Mouse (Mus musculus) kidney, postnatal 36 days (tissue): ENCODE data around the gene Tbcb.
"Not testable (repeated sequence)": the region's sequence is repeated elsewhere in the genome, so short reads cannot be mapped to it uniquely, and the experiment has no call there.

Experiments
- DNase-seq, 2 experiments: peaks; one replicate each; pipeline ENCODE4 v3.0.0; 2021 to 2022; ENCODE audit warnings: mixed read lengths in 2 of 2

The Tbcb gene

GRCm38 (mm10) chr7:30193013-30193412 lies 39.1 kb downstream of the Tbcb start:
- no peak for DNase-seq

GRCm38 (mm10) chr7:30192088-30192487 lies 40.0 kb downstream of the Tbcb start:
- DNase-seq = no peak

GRCm38 (mm10) chr7:30189116-30189491 lies 43.0 kb downstream of the Tbcb start:
- DNase-seq = no peak

GRCm38 (mm10) chr7:30188344-30189115 lies 43.5 kb downstream of the Tbcb start:
- DNase-seq = no peak

- no peak for DNase-seq
Observed at GRCm38 (mm10) chr7:30184641-30185348, 47.3 kb downstream of the Tbcb start.

- DNase-seq = peak; percentile 92 to 94
Observed at GRCm38 (mm10) chr7:30183879-30184289, 48.2 kb downstream of the Tbcb start, which contains the start of gene Cox7a1. Gene Cox7a1, plus strand, starts transcription at chr7:30184144.

GRCm38 (mm10) chr7:30183189-30183588 lies 48.9 kb downstream of the Tbcb start:
- not testable (repeated sequence) for DNase-seq

- DNase-seq = not testable (repeated sequence)
Observed at GRCm38 (mm10) chr7:30181929-30182328, 50.1 kb downstream of the Tbcb start.

GRCm38 (mm10) chr7:30181308-30181707 lies 50.8 kb downstream of the Tbcb start:
- DNase-seq = peak; percentile 72 to 85

GRCm38 (mm10) chr7:30178256-30178655 lies 53.8 kb downstream of the Tbcb start:
- DNase-seq = no peak

- DNase-seq = no peak
Observed at GRCm38 (mm10) chr7:30176474-30176873, 55.6 kb downstream of the Tbcb start.
